Mouse (Mus musculus) cerebellum, adult 2 months (tissue): ENCODE measurements around the gene Tmc1. TPM values are rescaled to one million over a fixed set of nuclear protein-coding genes. Genes with fewer than 3 reads are reported as not detected.
A peak's percentile ranks its signal among the peaks of the same experiment; 100 is the strongest.

Experiments
- DNase-seq, 2 experiments: peaks; one replicate each; pipeline ENCODE4 v3.0.0; 2021
- H3K27ac ChIP-seq: fragments of 200-500 bp; 2 replicates; pipeline ENCODE4 v1.5.1; 2012; ENCODE audit warnings: low read length, control low read depth, inconsistent platforms; ENCODE audit not compliant: insufficient read depth
- H3K27me3 ChIP-seq: fragments of 200-500 bp; 2 replicates; pipeline ENCODE4 v1.6.1; 2012; ENCODE audit warnings: inconsistent platforms, mild to moderate bottlenecking, low read length, moderate library complexity; ENCODE audit not compliant: control insufficient read depth, insufficient read depth
- H3K4me1 ChIP-seq: fragments of 200-500 bp; 2 replicates; pipeline ENCODE4 v1.6.1; 2011; ENCODE audit warnings: low read length; ENCODE audit not compliant: control insufficient read depth, insufficient read depth
- H3K4me3 ChIP-seq: fragments of 200-500 bp; replicated peaks from 2 replicates; pipeline ENCODE3; 2011; ENCODE audit warnings: mild to moderate bottlenecking, low read depth, low read length, control low read depth; ENCODE audit not compliant: insufficient read depth
- CTCF ChIP-seq: fragments of 200-500 bp; IDR thresholded peaks from 2 replicates; pipeline ENCODE4 v1.5.1; 2011; ENCODE audit warnings: low read depth, mild to moderate bottlenecking, control low read depth, low read length, moderate library complexity, borderline replicate concordance; ENCODE audit not compliant: insufficient read depth
- POLR2A ChIP-seq: fragments of 200-500 bp; IDR thresholded peaks from 2 replicates; pipeline ENCODE4 v1.6.1; 2011; ENCODE audit warnings: low read length, control low read depth, borderline replicate concordance; ENCODE audit not compliant: insufficient read depth
- WGBS: fragments of 180-500 bp; shearing (Covaris S2); methylation state at CpG from one replicate; pipeline ENCODE4 v1.1.7; 2018; 5-methylcytosine and 5-hydroxymethylcytosine counted together
- polyA plus RNA-seq: library from polyadenylated mRNA; depleted of rRNA; stranded (reverse); fragments of >200 nt; gene quantifications from 2 replicates; pipeline ENCODE4 v1.2.3, GENCODE M21; 2012

Gene Tmc1
- polyA plus RNA-seq, 1 experiment = 0.08 TPM

DNA sequence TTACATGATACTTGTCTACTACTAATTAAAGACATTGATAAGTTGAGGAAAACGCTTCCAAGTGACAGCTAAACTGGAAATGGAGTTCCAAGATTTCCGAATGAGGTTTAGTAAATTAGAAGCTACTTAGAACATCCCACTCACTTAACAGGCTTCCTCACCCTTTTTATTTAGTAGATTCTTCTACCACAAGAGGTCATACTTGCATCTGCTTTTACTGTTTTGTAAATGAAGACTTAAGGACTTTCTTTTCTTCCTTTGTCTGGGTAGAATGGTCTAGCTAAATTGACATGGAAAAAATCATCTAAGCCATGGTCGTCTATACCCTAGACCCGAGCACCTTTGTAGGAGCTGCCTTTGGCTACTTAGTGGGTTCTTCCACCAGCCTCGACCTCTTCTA is 105.1 kb downstream of the Tmc1 start:
- Histone ChIP-seq H3K27ac (no peak overlapping the region), H3K4me3 (no peak overlapping the region), H3K27me3 (no peaks in the 10 kb centered on the region), H3K4me1 (no peaks in the 10 kb centered on the region)
- DNase-seq = peak in 1 of 2 experiments; percentile 3
- TF ChIP-seq POLR2A (no peak), CTCF (no peak)
- 60% methylated on average over 5 of the region's 5 CpGs for whole genome bisulfite sequencing

- TF ChIP-seq POLR2A (no peak), CTCF (no peak)
- Histone ChIP-seq H3K4me1 (no peaks in the 10 kb centered on the region), H3K4me3 (no peak overlapping the region), H3K27ac (no peak overlapping the region), H3K27me3 (no peaks in the 10 kb centered on the region)
- WGBS = 61% methylated on average over 3 of the region's 3 CpGs
- no peak for DNase-seq
Observed at GRCm38 (mm10) chr19:20847476-20848073, 106.4 kb downstream of the Tmc1 start.

GRCm38 (mm10) chr19:20837422-20837821 is 116.6 kb downstream of the Tmc1 start:
- 68% methylated on average over 2 of the region's 2 CpGs for WGBS
- no peaks in the 10 kb centered on the region for H3K4me1 ChIP-seq
- H3K27ac ChIP-seq = no peak overlapping the region
- TF ChIP-seq CTCF = no peak
- TF ChIP-seq POLR2A = no peak
- H3K4me3 ChIP-seq = no peak overlapping the region
- no peaks in the 10 kb centered on the region for H3K27me3 ChIP-seq
- DNase-seq = no peak

DNA sequence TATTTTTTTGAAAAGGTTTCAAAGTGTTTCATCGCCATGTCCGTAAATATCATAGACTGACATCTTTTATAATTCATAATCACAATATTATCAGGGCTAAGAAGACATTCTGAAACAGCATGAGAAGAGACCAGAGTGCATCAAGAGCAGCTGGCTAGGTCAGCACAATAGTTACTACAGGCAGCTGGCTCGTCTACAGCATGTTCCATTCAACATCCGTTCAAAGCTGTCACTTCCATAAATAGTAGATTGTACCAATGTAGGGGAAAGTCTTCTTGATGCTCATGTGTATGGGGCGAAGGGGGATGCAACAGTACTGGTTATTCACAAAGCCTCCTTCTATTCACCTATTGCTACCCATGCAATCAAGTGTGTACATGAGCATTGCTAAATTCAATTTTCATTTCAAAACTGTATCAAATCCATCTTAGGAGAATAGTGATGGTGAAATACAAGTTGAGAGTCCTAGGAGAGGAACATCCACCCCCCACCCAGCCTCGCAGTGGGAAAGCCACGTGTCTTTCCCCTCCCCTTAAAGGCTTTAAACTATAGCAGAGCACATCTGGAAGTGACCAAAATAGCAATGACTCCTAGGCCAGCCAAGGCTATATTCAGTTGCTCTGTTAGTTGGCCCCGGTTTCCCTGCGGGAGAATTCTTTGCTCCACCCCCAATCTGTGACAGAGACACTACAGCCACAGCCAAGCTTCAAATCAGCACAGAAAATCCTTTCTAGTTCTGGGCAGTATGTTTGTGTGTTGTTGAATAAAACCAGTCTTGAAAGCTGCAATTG is 117.8 kb downstream of the Tmc1 start:
- no peak overlapping the region for H3K27ac ChIP-seq
- H3K27me3 ChIP-seq = no peaks in the 10 kb centered on the region
- H3K4me1 ChIP-seq = no peaks in the 10 kb centered on the region
- no peak for DNase-seq
- no peak overlapping the region for H3K4me3 ChIP-seq
- TF ChIP-seq CTCF = no peak
- no peak for TF ChIP-seq POLR2A
- WGBS = 48% methylated on average over 9 of the region's 9 CpGs

- TF ChIP-seq CTCF = no peak
- no peak for TF ChIP-seq POLR2A
- no peak for DNase-seq
- 57% methylated on average over 1 of the region's 1 CpGs for WGBS
- Histone ChIP-seq H3K4me3 (no peak overlapping the region), H3K4me1 (no peaks in the 10 kb centered on the region), H3K27me3 (no peaks in the 10 kb centered on the region), H3K27ac (no peak overlapping the region)
Observed at GRCm38 (mm10) chr19:20834895-20835294, 119.1 kb downstream of the Tmc1 start.

DNA sequence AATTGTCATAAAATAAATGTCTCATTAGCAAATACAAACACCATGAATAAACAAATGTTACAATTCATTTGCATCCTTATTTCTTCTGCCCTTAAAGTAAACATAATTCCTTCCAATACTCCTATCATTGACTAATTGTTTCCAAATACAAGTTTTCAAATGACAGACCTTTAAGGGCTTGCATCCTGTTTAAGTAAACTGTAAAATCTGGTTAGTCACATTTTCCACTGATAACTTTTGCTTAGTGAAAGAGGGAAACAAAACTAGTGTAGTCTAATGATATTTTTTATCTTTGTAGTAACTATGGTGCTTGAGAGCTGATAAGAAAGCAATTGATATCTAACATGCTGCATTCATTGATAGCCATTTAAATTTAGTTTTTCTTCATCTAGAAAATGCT is 154.5 kb downstream of the Tmc1 start:
- H3K4me3 ChIP-seq = no peak overlapping the region
- H3K27ac ChIP-seq = no peak overlapping the region
- no peak for TF ChIP-seq POLR2A
- TF ChIP-seq CTCF = no peak
- no peaks in the 10 kb centered on the region for H3K4me1 ChIP-seq
- H3K27me3 ChIP-seq = no peaks in the 10 kb centered on the region
- no peak for DNase-seq

- 23% methylated on average over 6 of the region's 6 CpGs for WGBS
- Histone ChIP-seq H3K4me1 (no peaks in the 10 kb centered on the region), H3K27me3 (no peaks in the 10 kb centered on the region), H3K27ac (no peak overlapping the region), H3K4me3 (no peak overlapping the region)
- peak in 1 of 2 experiments; percentile 26 for DNase-seq
- TF ChIP-seq CTCF = peak; percentile 36; the same call in 1 of the 2 replicates
- no peak for TF ChIP-seq POLR2A
Observed at GRCm38 (mm10) chr19:20797558-20798101, 156.4 kb downstream of the Tmc1 start.

GRCm38 (mm10) chr19:20796001-20796400 is 158.0 kb downstream of the Tmc1 start:
- WGBS = 78% methylated on average over 4 of the region's 4 CpGs
- H3K4me1 ChIP-seq = no peaks in the 10 kb centered on the region
- TF ChIP-seq POLR2A (no peak), CTCF (no peak)
- H3K27ac ChIP-seq = no peak overlapping the region
- H3K4me3 ChIP-seq = no peak overlapping the region
- no peak for DNase-seq
- H3K27me3 ChIP-seq = no peaks in the 10 kb centered on the region
